Mouse (Mus musculus) embryonic facial prominence, embryonic 10.5 days (tissue): Measurements from ENCODE around the gene Tgfbrap1. TPM values are rescaled to one million over a fixed set of nuclear protein-coding genes. Genes with fewer than 3 reads are reported as not detected.
A peak's percentile ranks its signal among the peaks of the same experiment; 100 is the strongest.

Experiments used
- DNase-seq: peaks from one replicate; pipeline ENCODE4 v3.0.0-alpha.2; 2017; ENCODE audit warnings: low spot score
- H3K27ac ChIP-seq: fragments of 300-500 bp; sonication (generic); replicated peaks from 2 replicates; pipeline ENCODE4 v1.5.1; 2016; ENCODE audit warnings: mild to moderate bottlenecking
- H3K27me3 ChIP-seq: fragments of 300-500 bp; sonication (generic); replicated peaks from 2 replicates; pipeline ENCODE4 v1.6.1; 2016; ENCODE audit warnings: low read depth, mild to moderate bottlenecking; ENCODE audit not compliant: poor library complexity, severe bottlenecking
- H3K36me3 ChIP-seq: fragments of 300-500 bp; sonication (generic); replicated peaks from 2 replicates; pipeline ENCODE4 v1.6.1; 2016; ENCODE audit warnings: mild to moderate bottlenecking, moderate library complexity
- H3K4me1 ChIP-seq: fragments of 300-500 bp; sonication (generic); 2 replicates; pipeline ENCODE4 v1.6.1; 2016
- H3K4me3 ChIP-seq: fragments of 300-500 bp; sonication (generic); 2 replicates; pipeline ENCODE4 v1.5.1; 2016; ENCODE audit warnings: mild to moderate bottlenecking, moderate library complexity
- H3K9me3 ChIP-seq: fragments of 300-500 bp; sonication (generic); 2 replicates; pipeline ENCODE4 v1.6.1; 2016; ENCODE audit warnings: mild to moderate bottlenecking
- WGBS: fragments of 180-500 bp; shearing (Covaris S2); methylation state at CpG from one replicate; pipeline ENCODE4 v1.1.7; 2016; 5-methylcytosine and 5-hydroxymethylcytosine counted together
- polyA plus RNA-seq: library from polyadenylated mRNA; unstranded; fragments of >200 nt; fragmentation: Nextera tagmentation; extraction: Ambion mirVana; gene quantifications from 2 replicates; pipeline ENCODE4 v1.2.1, GENCODE M21; 2016

Gene Tgfbrap1
- polyA plus RNA-seq, 1 experiment from 2014 or later: 12.4 TPM

DNA sequence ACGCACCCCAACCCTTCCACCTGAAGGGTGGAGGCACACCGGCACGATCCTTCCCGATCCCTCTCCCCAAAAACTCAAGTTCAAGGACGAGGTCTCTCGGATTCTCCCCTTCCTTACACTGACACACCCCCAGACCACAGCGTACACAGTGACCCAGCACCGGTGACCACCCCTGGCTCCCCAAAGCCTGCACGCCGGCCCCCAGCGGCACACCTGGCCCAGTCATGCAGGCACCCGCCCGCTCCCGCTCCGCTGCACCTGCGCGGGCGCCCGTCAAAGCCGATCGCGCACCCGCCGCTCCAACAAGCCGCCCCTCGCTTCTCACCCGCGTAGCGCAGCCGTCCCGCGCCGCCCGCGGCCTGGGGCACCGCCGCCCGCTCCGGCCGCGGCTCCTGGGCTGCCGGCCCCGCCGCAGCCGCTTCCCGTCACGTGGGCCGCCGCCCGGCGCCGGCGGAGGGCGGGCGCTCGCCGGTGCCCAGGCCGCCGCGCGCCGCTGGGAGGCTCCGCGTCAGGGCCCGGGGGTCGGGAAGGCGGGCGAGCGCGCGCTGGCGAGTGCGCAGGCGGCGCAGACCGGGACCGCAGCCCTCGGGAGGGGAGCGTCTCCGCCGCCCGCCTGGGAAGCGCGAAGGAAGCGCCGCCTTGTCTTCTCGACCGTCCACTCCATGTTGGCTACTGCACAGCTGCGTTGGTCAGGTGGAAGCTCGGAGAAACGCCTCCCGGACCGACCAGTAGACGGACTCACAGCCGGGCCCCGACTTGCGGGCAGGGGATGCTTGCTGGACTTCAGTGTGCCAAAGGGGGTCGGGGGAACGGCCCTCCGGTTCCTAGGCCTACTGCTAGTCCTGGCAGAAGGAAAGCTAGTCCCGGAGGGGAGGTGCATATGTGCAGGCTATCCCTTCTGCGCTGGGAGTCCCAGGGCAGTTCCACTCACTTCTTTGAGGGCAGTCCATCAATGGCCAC, 6.1 kb downstream of the Tgfbrap1 start:
- Histone ChIP-seq H3K4me3 (peak overlapping the region; percentile 88), H3K9me3 (no peaks in the 10 kb centered on the region), H3K27me3 (no peaks in the 10 kb centered on the region), H3K36me3 (peaks cover 3% of the 10 kb centered on the region; the same call in 1 of the 2 replicates), H3K4me1 (peaks cover 19% of the 10 kb centered on the region), H3K27ac (peak overlapping the region; percentile 91)
- 2% methylated on average over 102 of the region's 102 CpGs for WGBS
- DNase-seq: peak; percentile 77

- 46% methylated on average over 13 of the region's 13 CpGs for WGBS
- Histone ChIP-seq H3K9me3 (no peaks in the 10 kb centered on the region), H3K36me3 (peaks cover 3% of the 10 kb centered on the region; the same call in 1 of the 2 replicates), H3K27me3 (no peaks in the 10 kb centered on the region), H3K4me1 (peaks cover 16% of the 10 kb centered on the region), H3K4me3 (peak overlapping the region; percentile 88), H3K27ac (peak overlapping the region; percentile 91)
- DNase-seq: no peak
Measured at GRCm38 (mm10) chr1:43091306-43092055, 7.0 kb downstream of the Tgfbrap1 start.

GRCm38 (mm10) chr1:43090418-43090817, 8.0 kb downstream of the Tgfbrap1 start:
- DNase-seq: no peak
- H3K4me3 ChIP-seq: no peak overlapping the region
- WGBS: 87% methylated on average over 1 of the region's 1 CpGs

DNA sequence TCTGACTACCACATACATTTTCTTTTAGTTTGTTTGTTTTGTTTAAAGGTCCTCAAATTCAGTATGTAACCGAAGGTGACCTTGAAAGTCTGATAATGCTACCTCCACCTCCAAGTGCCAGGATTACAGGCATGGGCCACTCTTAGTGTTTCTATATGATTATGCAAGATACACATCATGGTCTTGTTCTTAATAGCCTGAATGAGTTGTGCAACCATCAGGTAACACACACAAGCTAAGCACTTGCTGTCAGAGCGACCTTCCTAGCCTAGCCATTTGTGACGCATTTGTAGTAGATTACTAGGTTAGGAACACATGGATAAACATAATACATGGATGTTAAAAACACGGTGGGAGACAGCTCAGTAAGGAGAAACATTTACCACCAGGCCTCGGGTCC, 15.5 kb downstream of the Tgfbrap1 start:
- WGBS: 90% methylated on average over 5 of the region's 5 CpGs
- Histone ChIP-seq H3K27me3 (no peaks in the 10 kb centered on the region), H3K27ac (no peak overlapping the region), H3K4me1 (no peaks in the 10 kb centered on the region), H3K9me3 (no peaks in the 10 kb centered on the region), H3K4me3 (no peak overlapping the region), H3K36me3 (peaks cover 9% of the 10 kb centered on the region)
- no peak for DNase-seq

More at GRCm38 (mm10) chr1:43090418-43090817, 8.0 kb downstream of the Tgfbrap1 start:
- no peak overlapping the region for H3K27ac ChIP-seq
- H3K4me1 ChIP-seq: peaks cover 16% of the 10 kb centered on the region
- H3K27me3 ChIP-seq: no peaks in the 10 kb centered on the region
- peaks cover 6% of the 10 kb centered on the region for H3K36me3 ChIP-seq
- H3K9me3 ChIP-seq: no peaks in the 10 kb centered on the region

GRCm38 (mm10) chr1:43078124-43078523, 20.3 kb downstream of the Tgfbrap1 start:
- no peak for DNase-seq
- Histone ChIP-seq H3K27me3 (no peaks in the 10 kb centered on the region), H3K9me3 (no peaks in the 10 kb centered on the region), H3K36me3 (peaks cover 22% of the 10 kb centered on the region), H3K4me3 (no peak overlapping the region), H3K27ac (no peak overlapping the region), H3K4me1 (no peaks in the 10 kb centered on the region)
- WGBS: 88% methylated on average over 2 of the region's 2 CpGs

DNA sequence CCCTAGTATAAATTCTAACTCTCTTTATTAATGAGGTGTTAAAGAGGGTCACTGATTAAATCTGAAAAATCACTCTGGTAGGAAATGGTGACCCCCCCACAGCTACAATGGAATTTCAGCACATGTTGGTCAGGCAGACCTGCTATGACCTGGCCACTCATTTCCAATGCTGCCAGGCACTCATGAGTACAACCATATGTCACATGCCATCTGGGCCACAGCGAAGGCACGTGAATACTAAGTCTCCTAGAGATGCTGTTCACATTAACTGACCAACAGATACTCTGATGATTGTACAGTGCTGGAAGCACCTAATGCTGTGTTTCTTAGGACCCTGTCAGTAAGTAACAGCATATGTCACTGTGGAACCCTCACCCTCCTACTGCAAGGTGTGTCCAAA, 23.6 kb downstream of the Tgfbrap1 start:
- Histone ChIP-seq H3K36me3 (peaks cover 41% of the 10 kb centered on the region), H3K9me3 (no peaks in the 10 kb centered on the region), H3K4me1 (no peaks in the 10 kb centered on the region), H3K4me3 (no peak overlapping the region), H3K27me3 (no peaks in the 10 kb centered on the region), H3K27ac (no peak overlapping the region)
- 96% methylated on average over 2 of the region's 2 CpGs for WGBS
- no peak for DNase-seq

DNA sequence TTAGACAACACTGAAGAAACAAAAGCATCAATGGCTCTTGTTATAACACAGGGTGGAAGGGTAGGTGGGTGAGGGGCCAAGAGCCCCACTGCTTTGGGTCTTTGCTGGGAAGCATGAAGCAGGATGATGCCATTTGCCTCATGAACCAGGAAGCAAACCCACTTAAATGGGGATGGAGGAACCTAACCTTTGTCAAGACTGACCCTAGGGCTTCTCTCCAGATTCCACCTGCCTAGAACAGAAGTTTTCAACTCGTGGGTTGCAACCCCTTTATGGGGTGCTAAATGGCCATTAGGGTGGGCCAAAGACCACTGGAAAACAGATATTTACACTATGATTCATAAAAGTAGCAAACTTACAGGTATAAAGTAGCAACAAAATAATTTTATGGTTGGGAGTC, 25.9 kb downstream of the Tgfbrap1 start:
- Histone ChIP-seq H3K4me1 (no peaks in the 10 kb centered on the region), H3K27ac (no peak overlapping the region), H3K9me3 (no peaks in the 10 kb centered on the region), H3K27me3 (no peaks in the 10 kb centered on the region), H3K4me3 (no peak overlapping the region), H3K36me3 (peaks cover 46% of the 10 kb centered on the region)
- 92% methylated on average over 1 of the region's 1 CpGs for WGBS
- no peak for DNase-seq

DNA sequence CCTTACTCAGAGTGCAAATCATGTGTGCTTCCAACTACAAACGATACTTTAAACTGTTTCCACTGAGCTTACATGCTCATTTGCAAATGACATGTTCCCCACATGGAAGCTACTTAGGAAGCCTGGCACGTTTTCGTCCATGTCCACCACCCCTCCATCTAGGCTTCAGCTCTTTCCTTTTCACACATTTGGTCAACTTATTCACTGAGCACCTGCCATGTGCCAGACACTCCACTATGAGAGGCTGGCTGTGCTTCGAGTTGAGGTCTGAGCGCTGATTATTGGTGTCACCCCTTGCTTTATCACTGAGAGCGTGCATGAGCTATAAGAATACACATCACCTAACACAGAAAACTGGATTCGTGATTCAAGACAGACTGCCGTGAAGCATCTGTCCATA, 26.4 kb downstream of the Tgfbrap1 start:
- H3K9me3 ChIP-seq: no peaks in the 10 kb centered on the region
- 91% methylated on average over 8 of the region's 8 CpGs for WGBS
- H3K36me3 ChIP-seq: peaks cover 51% of the 10 kb centered on the region
- no peak overlapping the region for H3K4me3 ChIP-seq
- H3K27me3 ChIP-seq: no peaks in the 10 kb centered on the region
- no peak for DNase-seq
- no peaks in the 10 kb centered on the region for H3K4me1 ChIP-seq
- no peak overlapping the region for H3K27ac ChIP-seq

DNA sequence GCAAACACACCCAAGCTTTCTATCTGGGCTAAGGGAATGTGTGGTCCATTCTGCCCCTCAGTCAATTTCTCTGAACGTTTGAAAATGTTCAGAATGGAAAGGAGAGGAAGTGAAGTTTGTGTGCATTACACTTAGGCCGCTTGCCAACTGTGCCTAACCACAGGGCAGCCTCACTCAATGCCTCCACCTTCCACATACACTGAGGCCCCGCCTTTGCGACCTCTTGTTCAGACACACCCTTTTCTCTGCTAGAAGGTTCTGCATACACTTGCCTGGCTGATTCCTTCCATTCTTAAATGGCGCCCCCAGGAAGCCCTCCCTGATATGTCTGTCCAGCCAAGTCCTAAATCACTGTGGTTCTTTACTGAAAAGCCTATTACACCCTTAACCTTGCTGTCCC, 27.7 kb downstream of the Tgfbrap1 start:
- Histone ChIP-seq H3K4me1 (no peaks in the 10 kb centered on the region), H3K9me3 (no peaks in the 10 kb centered on the region), H3K27ac (no peak overlapping the region), H3K36me3 (peaks cover 53% of the 10 kb centered on the region), H3K27me3 (no peaks in the 10 kb centered on the region), H3K4me3 (no peak overlapping the region)
- 82% methylated on average over 5 of the region's 5 CpGs for WGBS
- DNase-seq: no peak

GRCm38 (mm10) chr1:43067551-43067950, 30.9 kb downstream of the Tgfbrap1 start:
- DNase-seq: no peak
- Histone ChIP-seq H3K4me3 (no peak overlapping the region), H3K36me3 (peaks cover 57% of the 10 kb centered on the region), H3K27ac (no peak overlapping the region), H3K4me1 (no peaks in the 10 kb centered on the region), H3K27me3 (no peaks in the 10 kb centered on the region), H3K9me3 (no peaks in the 10 kb centered on the region)
- WGBS: 70% methylated on average over 7 of the region's 7 CpGs

DNA sequence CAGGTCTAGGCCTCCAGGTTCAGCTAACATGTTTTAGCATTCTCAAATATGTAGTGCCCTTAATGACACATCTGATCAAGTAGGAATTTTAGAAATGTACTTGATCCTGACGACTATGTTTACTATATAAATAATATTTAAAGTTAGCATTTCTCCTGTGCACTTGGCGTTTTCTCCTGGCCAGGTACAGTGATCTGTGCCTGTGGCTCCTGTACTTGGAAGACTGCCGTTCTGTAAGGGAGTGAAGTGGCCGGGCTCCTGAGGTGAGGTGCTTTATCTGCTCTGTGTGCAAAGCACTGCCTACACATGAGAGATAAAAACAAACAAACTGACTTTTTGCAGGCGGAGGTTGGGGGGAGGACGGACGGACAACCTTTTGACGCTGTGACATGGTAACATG, 31.9 kb downstream of the Tgfbrap1 start:
- Histone ChIP-seq H3K4me1 (no peaks in the 10 kb centered on the region), H3K27ac (no peak overlapping the region), H3K9me3 (no peaks in the 10 kb centered on the region), H3K36me3 (peaks cover 62% of the 10 kb centered on the region), H3K27me3 (no peaks in the 10 kb centered on the region), H3K4me3 (no peak overlapping the region)
- WGBS: 85% methylated on average over 8 of the region's 8 CpGs
- DNase-seq: no peak

DNA sequence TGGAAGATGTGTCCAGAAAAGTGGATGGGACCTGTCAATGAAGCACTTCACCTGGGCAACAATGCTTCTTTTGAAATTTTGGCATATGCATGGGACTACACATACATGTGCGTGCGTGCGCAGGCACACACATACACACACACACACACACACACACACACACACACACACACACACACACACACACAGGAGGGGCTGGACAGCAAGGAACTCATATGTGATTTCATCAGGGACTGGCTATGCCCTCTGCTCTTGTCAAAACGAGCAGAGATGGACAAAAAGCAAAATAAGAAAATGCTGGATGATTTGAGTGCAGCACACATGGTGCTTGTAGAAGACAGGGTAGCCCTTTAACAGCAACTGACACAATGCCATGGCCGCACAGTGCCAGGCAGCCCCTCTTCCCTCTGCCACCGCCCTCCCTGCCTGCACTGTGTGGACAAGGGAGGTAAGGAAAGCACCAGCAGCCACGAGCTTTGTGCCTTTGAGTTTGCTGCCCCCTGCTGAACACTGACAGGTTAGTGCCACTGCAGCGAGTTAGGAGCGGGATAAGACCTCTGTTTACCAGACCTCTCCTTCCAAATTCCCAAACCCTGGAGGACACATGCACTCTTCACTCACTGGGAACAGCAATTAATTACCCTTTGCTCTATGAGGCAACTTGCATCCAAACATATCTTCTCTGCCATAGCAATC, 32.7 kb downstream of the Tgfbrap1 start:
- peaks cover 62% of the 10 kb centered on the region for H3K36me3 ChIP-seq

More for the DNA sequence above, 32.7 kb downstream of the Tgfbrap1 start:
- H3K4me1 ChIP-seq: no peaks in the 10 kb centered on the region
- no peak overlapping the region for H3K27ac ChIP-seq
- peak; percentile 78 for DNase-seq
- H3K4me3 ChIP-seq: no peak overlapping the region
- no peaks in the 10 kb centered on the region for H3K27me3 ChIP-seq
- no peaks in the 10 kb centered on the region for H3K9me3 ChIP-seq
- whole genome bisulfite sequencing: 53% methylated on average over 9 of the region's 9 CpGs
